Mouse (Mus musculus): ENCODE data around the gene Paxx. TPM values are rescaled to one million over a fixed set of nuclear protein-coding genes. Genes with fewer than 3 reads are reported as not detected.

Paxx gene
- polyA plus RNA-seq, 1 experiment from 2014 or later, result 32.6 TPM

- peaks cover 57% of the 10 kb centered on the region for H3K27me3 ChIP-seq (ENCODE audit: control insufficient read depth, insufficient read depth, low read length)
- no peaks in the 10 kb centered on the region for H3K36me3 ChIP-seq (ENCODE audit: control insufficient read depth, insufficient read depth, low read length)
- no peak for ATAC-seq (ENCODE audit: insufficient number of reproducible peaks, insufficient read depth, low FRiP score, low read depth)
- no peak overlapping the region for H3K9ac ChIP-seq (ENCODE audit: low read length)
- no peak overlapping the region for H3K4me3 ChIP-seq (ENCODE audit: control insufficient read depth in 1 of 2, insufficient read depth in 1 of 2, low read depth in 1 of 2, low read length in 2 of 2)
- WGBS, result 85% methylated on average over 5 of the region's 5 CpGs
- peaks cover 4 to 5% of the 10 kb centered on the region in 2 experiments; a peak in 2 of 4 replicates for H3K4me1 ChIP-seq (ENCODE audit: control insufficient read depth in 2 of 2, insufficient read depth in 2 of 2, low read length in 2 of 2)
- no peak overlapping the region for H3K27ac ChIP-seq (replicated peaks in 1 of 2; ENCODE audit: control insufficient read depth in 1 of 2, insufficient read depth in 1 of 2, low read depth in 2 of 2, low read length in 2 of 2)
- H3K9me3 ChIP-seq (ENCODE audit: control insufficient read depth, low read length), result no peaks in the 10 kb centered on the region
- no peak overlapping the region for H3K4me2 ChIP-seq (ENCODE audit: low read length)
These were observed 33.6 kb downstream of the Paxx start for GRCm38 (mm10) chr2:25427256-25427655.

GRCm38 (mm10) chr2:25426721-25427191 is 34.1 kb downstream of the Paxx start:
- Histone ChIP-seq H3K4me1 (ENCODE audit: control insufficient read depth in 2 of 2, insufficient read depth in 2 of 2, low read length in 2 of 2) (peaks cover 4 to 5% of the 10 kb centered on the region in 2 experiments; a peak in 2 of 4 replicates), H3K9me3 (ENCODE audit: control insufficient read depth, low read length) (no peaks in the 10 kb centered on the region), H3K4me2 (ENCODE audit: low read length) (no peak overlapping the region), H3K4me3 (ENCODE audit: control insufficient read depth in 1 of 2, insufficient read depth in 1 of 2, low read depth in 1 of 2, low read length in 2 of 2) (no peak overlapping the region), H3K9ac (ENCODE audit: low read length) (no peak overlapping the region), H3K27ac (replicated peaks in 1 of 2; ENCODE audit: control insufficient read depth in 1 of 2, insufficient read depth in 1 of 2, low read depth in 2 of 2, low read length in 2 of 2) (no peak overlapping the region), H3K36me3 (ENCODE audit: control insufficient read depth, insufficient read depth, low read length) (no peaks in the 10 kb centered on the region), H3K27me3 (ENCODE audit: control insufficient read depth, insufficient read depth, low read length) (peaks cover 57% of the 10 kb centered on the region)
- ATAC-seq (ENCODE audit: insufficient number of reproducible peaks, insufficient read depth, low FRiP score, low read depth), result no peak
- WGBS, result 30% methylated on average over 5 of the region's 5 CpGs

GRCm38 (mm10) chr2:25425481-25425880 is 35.4 kb downstream of the Paxx start:
- Histone ChIP-seq H3K27me3 (ENCODE audit: control insufficient read depth, insufficient read depth, low read length) (peaks cover 51% of the 10 kb centered on the region), H3K4me1 (ENCODE audit: control insufficient read depth in 2 of 2, insufficient read depth in 2 of 2, low read length in 2 of 2) (peaks cover 4 to 5% of the 10 kb centered on the region in 2 experiments; a peak in 2 of 4 replicates), H3K4me3 (ENCODE audit: control insufficient read depth in 1 of 2, insufficient read depth in 1 of 2, low read depth in 1 of 2, low read length in 2 of 2) (no peak overlapping the region), H3K9ac (ENCODE audit: low read length) (no peak overlapping the region), H3K9me3 (ENCODE audit: control insufficient read depth, low read length) (no peaks in the 10 kb centered on the region), H3K27ac (replicated peaks in 1 of 2; ENCODE audit: control insufficient read depth in 1 of 2, insufficient read depth in 1 of 2, low read depth in 2 of 2, low read length in 2 of 2) (no peak overlapping the region), H3K36me3 (ENCODE audit: control insufficient read depth, insufficient read depth, low read length) (no peaks in the 10 kb centered on the region), H3K4me2 (ENCODE audit: low read length) (no peak overlapping the region)
- no peak for ATAC-seq (ENCODE audit: insufficient number of reproducible peaks, insufficient read depth, low FRiP score, low read depth)
- 35% methylated on average over 27 of the region's 27 CpGs for WGBS

- WGBS, result 30% methylated on average over 1 of the region's 1 CpGs
- no peak for ATAC-seq (ENCODE audit: insufficient number of reproducible peaks, insufficient read depth, low FRiP score, low read depth)
- Histone ChIP-seq H3K9me3 (ENCODE audit: control insufficient read depth, low read length) (no peaks in the 10 kb centered on the region), H3K27ac (replicated peaks in 1 of 2; ENCODE audit: control insufficient read depth in 1 of 2, insufficient read depth in 1 of 2, low read depth in 2 of 2, low read length in 2 of 2) (no peak overlapping the region), H3K4me1 (ENCODE audit: control insufficient read depth in 2 of 2, insufficient read depth in 2 of 2, low read length in 2 of 2) (peaks cover 0 to 2% of the 10 kb centered on the region in 2 experiments; a peak in 1 of 4 replicates), H3K36me3 (ENCODE audit: control insufficient read depth, insufficient read depth, low read length) (no peaks in the 10 kb centered on the region), H3K4me2 (ENCODE audit: low read length) (no peak overlapping the region), H3K27me3 (ENCODE audit: control insufficient read depth, insufficient read depth, low read length) (peaks cover 40% of the 10 kb centered on the region), H3K4me3 (ENCODE audit: control insufficient read depth in 1 of 2, insufficient read depth in 1 of 2, low read depth in 1 of 2, low read length in 2 of 2) (no peak overlapping the region), H3K9ac (ENCODE audit: low read length) (no peak overlapping the region)
These were observed 37.3 kb downstream of the Paxx start for GRCm38 (mm10) chr2:25423626-25424025.

- ATAC-seq (ENCODE audit: insufficient number of reproducible peaks, insufficient read depth, low FRiP score, low read depth), result no peak
- peaks cover 40% of the 10 kb centered on the region for H3K27me3 ChIP-seq (ENCODE audit: control insufficient read depth, insufficient read depth, low read length)
These were observed 38.1 kb downstream of the Paxx start, which contains the start of gene Fut7 for GRCm38 (mm10) chr2:25422587-25423410. Fut7 (plus strand) TSS chr2:25423267.

GRCm38 (mm10) chr2:25421896-25422295 is 39.0 kb downstream of the Paxx start:
- ATAC-seq (ENCODE audit: insufficient number of reproducible peaks, insufficient read depth, low FRiP score, low read depth), result no peak
- WGBS, result 27% methylated on average over 3 of the region's 3 CpGs
- Histone ChIP-seq H3K9me3 (ENCODE audit: control insufficient read depth, low read length) (no peaks in the 10 kb centered on the region), H3K4me1 (ENCODE audit: control insufficient read depth in 2 of 2, insufficient read depth in 2 of 2, low read length in 2 of 2) (peaks cover 0 to 2% of the 10 kb centered on the region in 2 experiments; a peak in 1 of 4 replicates), H3K4me3 (ENCODE audit: control insufficient read depth in 1 of 2, insufficient read depth in 1 of 2, low read depth in 1 of 2, low read length in 2 of 2) (no peak overlapping the region), H3K9ac (ENCODE audit: low read length) (no peak overlapping the region), H3K27ac (replicated peaks in 1 of 2; ENCODE audit: control insufficient read depth in 1 of 2, insufficient read depth in 1 of 2, low read depth in 2 of 2, low read length in 2 of 2) (no peak overlapping the region), H3K27me3 (ENCODE audit: control insufficient read depth, insufficient read depth, low read length) (peaks cover 40% of the 10 kb centered on the region), H3K36me3 (ENCODE audit: control insufficient read depth, insufficient read depth, low read length) (no peaks in the 10 kb centered on the region), H3K4me2 (ENCODE audit: low read length) (no peak overlapping the region)

More at GRCm38 (mm10) chr2:25422587-25423410, 38.1 kb downstream of the Paxx start, which contains the start of gene Fut7:
- no peaks in the 10 kb centered on the region for H3K36me3 ChIP-seq (ENCODE audit: control insufficient read depth, insufficient read depth, low read length)
- no peaks in the 10 kb centered on the region for H3K9me3 ChIP-seq (ENCODE audit: control insufficient read depth, low read length)
- no peak within 1 kb of the TSS for H3K4me3 ChIP-seq (ENCODE audit: control insufficient read depth in 1 of 2, insufficient read depth in 1 of 2, low read depth in 1 of 2, low read length in 2 of 2)
- peaks cover 0 to 2% of the 10 kb centered on the region in 2 experiments; a peak in 1 of 4 replicates for H3K4me1 ChIP-seq (ENCODE audit: control insufficient read depth in 2 of 2, insufficient read depth in 2 of 2, low read length in 2 of 2)
- H3K27ac ChIP-seq (replicated peaks in 1 of 2; ENCODE audit: control insufficient read depth in 1 of 2, insufficient read depth in 1 of 2, low read depth in 2 of 2, low read length in 2 of 2), result no peak within 1 kb of the TSS
- H3K9ac ChIP-seq (ENCODE audit: low read length), result no peak within 1 kb of the TSS
- H3K4me2 ChIP-seq (ENCODE audit: low read length), result no peak within 1 kb of the TSS
- 53% methylated on average over 17 of the region's 17 CpGs for WGBS

- H3K9ac ChIP-seq (ENCODE audit: low read length), result no peak overlapping the region
- no peak for ATAC-seq (ENCODE audit: insufficient number of reproducible peaks, insufficient read depth, low FRiP score, low read depth)
- H3K9me3 ChIP-seq (ENCODE audit: control insufficient read depth, low read length), result no peaks in the 10 kb centered on the region
- H3K27ac ChIP-seq (replicated peaks in 1 of 2; ENCODE audit: control insufficient read depth in 1 of 2, insufficient read depth in 1 of 2, low read depth in 2 of 2, low read length in 2 of 2), result no peak overlapping the region
- 31% methylated on average over 3 of the region's 3 CpGs for WGBS
- H3K4me1 ChIP-seq (ENCODE audit: control insufficient read depth in 2 of 2, insufficient read depth in 2 of 2, low read length in 2 of 2), result no peaks in the 10 kb centered on the region; a peak in 1 of 4 replicates
- peaks cover under 1% of the 10 kb centered on the region; the same call in 1 of the 2 replicates for H3K27me3 ChIP-seq (ENCODE audit: control insufficient read depth, insufficient read depth, low read length)
- no peak overlapping the region for H3K4me2 ChIP-seq (ENCODE audit: low read length)
- no peak overlapping the region for H3K4me3 ChIP-seq (ENCODE audit: control insufficient read depth in 1 of 2, insufficient read depth in 1 of 2, low read depth in 1 of 2, low read length in 2 of 2)
- H3K36me3 ChIP-seq (ENCODE audit: control insufficient read depth, insufficient read depth, low read length), result no peaks in the 10 kb centered on the region
These were observed 43.5 kb downstream of the Paxx start for GRCm38 (mm10) chr2:25417426-25417825.
